12 mouse cellular contexts compared by ENCODE assay signal in genomic region chr19:18590942-18591354, GRCm38 (mm10). TPM values are rescaled to one million over a fixed set of nuclear protein-coding genes. Genes with fewer than 3 reads are reported as not detected.
DNase-seq lines count a peak whose midpoint lies in the region; ATAC-seq lines count a peak whose summit lies in the region.
"Had no signal": no experiment of that assay in that cellular context is flagged by ENCODE, and none has a peak within 500 bp of the region (broad histone marks: within the 10 kb centered on the region; RNA-seq: fewer than 3 reads in every experiment).

No protein-coding gene starts in this region.

- H3K9me3 ChIP-seq in kidney, embryonic 15.5 days (replicated peaks) = no peaks in the 10 kb centered on the region
- no peaks in the 10 kb centered on the region for H3K9me3 ChIP-seq in kidney, embryonic 14.5 days (ENCODE audit: control insufficient read depth, low read length)
- H3K9me3 ChIP-seq in intestine, embryonic 16.5 days (ENCODE audit: control insufficient read depth, low read length) = no peaks in the 10 kb centered on the region
- H3K9me3 ChIP-seq: hindbrain, embryonic 13.5 days; limb, embryonic 15.5 days had no signal

- H3K27me3 ChIP-seq in kidney, embryonic 15.5 days = no peaks in the 10 kb centered on the region
- H3K27me3 ChIP-seq in kidney, embryonic 14.5 days (ENCODE audit: control insufficient read depth, insufficient read depth, low read length) = no peaks in the 10 kb centered on the region
- H3K27me3 ChIP-seq in intestine, embryonic 16.5 days (replicated peaks; ENCODE audit: control insufficient read depth, insufficient read depth, low read length) = no peaks in the 10 kb centered on the region
- H3K27me3 ChIP-seq: hindbrain, embryonic 13.5 days; limb, embryonic 15.5 days had no signal

- 43% methylated on average over 5 of the region's 5 CpGs for WGBS in kidney, embryonic 15.5 days
- 47% methylated on average over 5 of the region's 5 CpGs for WGBS in kidney, embryonic 14.5 days
- 68% methylated on average over 5 of the region's 5 CpGs for WGBS in intestine, embryonic 16.5 days

- no peak overlapping the region for H3K9ac ChIP-seq in kidney, embryonic 15.5 days
- H3K9ac ChIP-seq in kidney, embryonic 14.5 days (ENCODE audit: low read depth, low read length) = no peak overlapping the region
- no peak overlapping the region for H3K9ac ChIP-seq in intestine, embryonic 16.5 days (ENCODE audit: low read depth, low read length)
- H3K9ac ChIP-seq: hindbrain, embryonic 13.5 days; limb, embryonic 15.5 days had no signal

- peaks cover 38% of the 10 kb centered on the region for H3K4me1 ChIP-seq in kidney, embryonic 15.5 days
- peaks cover 12% of the 10 kb centered on the region; the same call in 1 of the 2 replicates for H3K4me1 ChIP-seq in kidney, embryonic 14.5 days (ENCODE audit: control insufficient read depth, insufficient read depth, low read length)
- H3K4me1 ChIP-seq in intestine, embryonic 16.5 days (ENCODE audit: control insufficient read depth, insufficient read depth, low read length) = no peaks in the 10 kb centered on the region

- ATAC-seq in kidney, embryonic 15.5 days (replicated peaks; ENCODE audit: low FRiP score) = no peak
- ATAC-seq in kidney, embryonic 14.5 days (ENCODE audit: low FRiP score, low TSS enrichment) = no peak
- ATAC-seq in intestine, embryonic 16.5 days = no peak

- peak; percentile 24 to 32 for DNase-seq in spleen, postnatal 36 days (ENCODE audit: low spot score in 2 of 2)
- DNase-seq in spleen, postnatal 4 days (ENCODE audit: low spot score in 2 of 2) = no peak
- DNase-seq in induced T-regulatory cell, adult 2 months (ENCODE audit: low read depth) = peak; percentile 61
- DNase-seq in natural killer cell, adult 2 months (ENCODE audit: low spot score in 2 of 2) = peak; percentile 59 to 77
- DNase-seq in right cerebral cortex, adult 2 months (ENCODE audit: low spot score in 2 of 2) = no peak
- DNase-seq: cerebellum, postnatal 25 days had no signal

- H3K4me3 ChIP-seq in kidney, embryonic 15.5 days (replicated peaks) = no peak overlapping the region
- H3K4me3 ChIP-seq in kidney, embryonic 14.5 days (ENCODE audit: low read length) = no peak overlapping the region
- H3K4me3 ChIP-seq in intestine, embryonic 16.5 days (ENCODE audit: low read length) = no peak overlapping the region
- H3K4me3 ChIP-seq: hindbrain, embryonic 13.5 days; limb, embryonic 15.5 days had no signal

- peaks cover 24% of the 10 kb centered on the region for H3K36me3 ChIP-seq in kidney, embryonic 15.5 days
- H3K36me3 ChIP-seq in kidney, embryonic 14.5 days (ENCODE audit: control insufficient read depth, insufficient read depth, low read length) = peaks cover 4% of the 10 kb centered on the region; the same call in 1 of the 2 replicates
- H3K36me3 ChIP-seq in intestine, embryonic 16.5 days (ENCODE audit: control insufficient read depth, insufficient read depth, low read length) = peaks cover 2% of the 10 kb centered on the region; the same call in 1 of the 2 replicates
- H3K36me3 ChIP-seq: hindbrain, embryonic 13.5 days had no signal

- H3K4me2 ChIP-seq in kidney, embryonic 15.5 days = no peak overlapping the region
- no peak overlapping the region for H3K4me2 ChIP-seq in kidney, embryonic 14.5 days (replicated peaks; ENCODE audit: low read depth, low read length)
- no peak overlapping the region for H3K4me2 ChIP-seq in intestine, embryonic 16.5 days (ENCODE audit: low read depth, low read length)
- H3K4me2 ChIP-seq: heart, embryonic 11.5 days; hindbrain, embryonic 13.5 days; limb, embryonic 15.5 days had no signal

- 0 out of 2 replicates have a peak overlapping the region, but pooled peaks have one; percentile 54 for H3K27ac ChIP-seq in kidney, embryonic 15.5 days
- H3K27ac ChIP-seq in kidney, embryonic 14.5 days (ENCODE audit: low read depth, low read length) = no peak overlapping the region
- H3K27ac ChIP-seq in intestine, embryonic 16.5 days (ENCODE audit: low read length) = no peak overlapping the region
- H3K27ac ChIP-seq: hindbrain, embryonic 13.5 days; limb, embryonic 15.5 days had no signal

RNA-seq across cellular contexts. Expression of gene Ostf1, which starts 40.7 kb away (rescaled TPM):
- polyA plus RNA-seq in kidney, embryonic 15.5 days (2015; fragmentation: Nextera tagmentation; extraction: Ambion mirVana) = 114 TPM in 2 replicates
- polyA plus RNA-seq in kidney, embryonic 14.5 days (2014; fragmentation: Nextera tagmentation; extraction: Ambion mirVana) = 96.8 and 101 TPM in 2 replicates
- polyA plus RNA-seq in intestine, embryonic 16.5 days (2015; fragmentation: Nextera tagmentation; extraction: Ambion mirVana) = 106 and 108 TPM in 2 replicates

RNA-seq across cellular contexts. Expression of gene Nmrk1, which starts 40.8 kb away (rescaled TPM):
- 24.0 and 24.7 TPM in 2 replicates for polyA plus RNA-seq in kidney, embryonic 15.5 days (2015; fragmentation: Nextera tagmentation; extraction: Ambion mirVana)
- 17.8 and 18.5 TPM in 2 replicates for polyA plus RNA-seq in kidney, embryonic 14.5 days (2014; fragmentation: Nextera tagmentation; extraction: Ambion mirVana)
- 10.2 TPM in 2 replicates for polyA plus RNA-seq in intestine, embryonic 16.5 days (2015; fragmentation: Nextera tagmentation; extraction: Ambion mirVana)

Comparison
In these comparisons a context has a peak if more than half of its experiments do, and no peak if none do; other contexts are left out.
1. DNase-seq: peak in spleen, postnatal 36 days (2 of 2), induced T-regulatory cell, adult 2 months (single experiment) and natural killer cell, adult 2 months (2 of 2); none in spleen, postnatal 4 days (0 of 2) and right cerebral cortex, adult 2 months (0 of 2).